Mouse (Mus musculus) thymus, postnatal 0 days (tissue): ENCODE measurements around the gene Gm8127. TPM values are rescaled to one million over a fixed set of nuclear protein-coding genes. Genes with fewer than 3 reads are reported as not detected.

Experiments used
- polyA plus RNA-seq: library from polyadenylated mRNA; unstranded; fragments of >200 nt; fragmentation: Nextera tagmentation; extraction: Ambion mirVana; gene quantifications from 2 replicates; pipeline ENCODE4 v1.2.1, GENCODE M21; 2015

The Gm8127 gene
- polyA plus RNA-seq, 1 experiment from 2014 or later = not detected

Other genes with a start within 250 kb of the Gm8127 start
- not detected in 2 replicates for gene Gm8094, start 217.2 kb downstream of the Gm8127 start, polyA plus RNA-seq
- not detected in 2 replicates for gene Gm8104, start 193.2 kb downstream of the Gm8127 start, polyA plus RNA-seq
- 0.09 TPM in 1 of 2 replicates, not detected in the other for gene Gm7233, start 114.0 kb downstream of the Gm8127 start, polyA plus RNA-seq
- gene Gm8122, start 58.5 kb downstream of the Gm8127 start, polyA plus RNA-seq = not detected in 2 replicates
- 0.12 TPM in 1 of 2 replicates, not detected in the other for gene Gm8126, start 35.2 kb downstream of the Gm8127 start, polyA plus RNA-seq
- gene Gm9732, start 18.8 kb downstream of the Gm8127 start, polyA plus RNA-seq = 0.12 TPM in 1 of 2 replicates, not detected in the other
- not detected in 2 replicates for gene 1700001F09Rik, start 54.0 kb upstream of the Gm8127 start, polyA plus RNA-seq
- gene Gm8138, start 122.5 kb upstream of the Gm8127 start, polyA plus RNA-seq = not detected in 2 replicates
- 0.17 TPM in 2 replicates for gene Gm5799, start 249.7 kb upstream of the Gm8127 start, polyA plus RNA-seq